Mouse (Mus musculus) kidney, embryonic 15.5 days (tissue): ENCODE measurements around the gene Tcf19. TPM values are rescaled to one million over a fixed set of nuclear protein-coding genes. Genes with fewer than 3 reads are reported as not detected.

Source experiments
- ATAC-seq: fragments of 200-750 bp; cut with Nextera tagmentation; replicated peaks from 2 replicates; pipeline ENCODE4 v1.8.0; 2017; ENCODE audit warnings: moderate TSS enrichment; ENCODE audit not compliant: low FRiP score
- H3K27ac ChIP-seq: fragments of 300-500 bp; sonication (generic); 2 replicates; pipeline ENCODE4 v1.5.1; 2015; ENCODE audit warnings: mild to moderate bottlenecking, inconsistent platforms
- H3K27me3 ChIP-seq: fragments of 300-500 bp; sonication (generic); 2 replicates; pipeline ENCODE4 v1.6.1; 2015; ENCODE audit warnings: inconsistent platforms
- H3K36me3 ChIP-seq: fragments of 300-500 bp; sonication (generic); 2 replicates; pipeline ENCODE4 v1.6.1; 2015; ENCODE audit warnings: inconsistent platforms
- H3K4me1 ChIP-seq: fragments of 300-500 bp; sonication (generic); 2 replicates; pipeline ENCODE4 v1.6.1; 2015; ENCODE audit warnings: inconsistent platforms
- H3K4me2 ChIP-seq: fragments of 300-500 bp; sonication (generic); 2 replicates; pipeline ENCODE4 v1.6.1; 2015; ENCODE audit warnings: moderate library complexity, mild to moderate bottlenecking, inconsistent platforms
- H3K4me3 ChIP-seq: fragments of 300-500 bp; sonication (generic); replicated peaks from 2 replicates; pipeline ENCODE4 v1.5.1; 2015; ENCODE audit warnings: mild to moderate bottlenecking, inconsistent platforms
- H3K9ac ChIP-seq: fragments of 300-500 bp; sonication (generic); 2 replicates; pipeline ENCODE4 v1.6.1; 2015; ENCODE audit warnings: mild to moderate bottlenecking, inconsistent platforms
- H3K9me3 ChIP-seq: fragments of 300-500 bp; sonication (generic); replicated peaks from 2 replicates; pipeline ENCODE4 v1.6.1; 2016; ENCODE audit warnings: inconsistent platforms
- WGBS: fragments of 180-500 bp; shearing (Covaris S2); methylation state at CpG from one replicate; pipeline ENCODE4 v1.1.7; 2015; ENCODE audit warnings: mixed read lengths; 5-methylcytosine and 5-hydroxymethylcytosine counted together
- polyA plus RNA-seq: library from polyadenylated mRNA; unstranded; fragments of >200 nt; fragmentation: Nextera tagmentation; extraction: Ambion mirVana; gene quantifications from 2 replicates; pipeline ENCODE4 v1.2.1, GENCODE M21; 2015

The Tcf19 gene
- 69.5 and 71.7 TPM in 2 replicates for polyA plus RNA-seq

DNA sequence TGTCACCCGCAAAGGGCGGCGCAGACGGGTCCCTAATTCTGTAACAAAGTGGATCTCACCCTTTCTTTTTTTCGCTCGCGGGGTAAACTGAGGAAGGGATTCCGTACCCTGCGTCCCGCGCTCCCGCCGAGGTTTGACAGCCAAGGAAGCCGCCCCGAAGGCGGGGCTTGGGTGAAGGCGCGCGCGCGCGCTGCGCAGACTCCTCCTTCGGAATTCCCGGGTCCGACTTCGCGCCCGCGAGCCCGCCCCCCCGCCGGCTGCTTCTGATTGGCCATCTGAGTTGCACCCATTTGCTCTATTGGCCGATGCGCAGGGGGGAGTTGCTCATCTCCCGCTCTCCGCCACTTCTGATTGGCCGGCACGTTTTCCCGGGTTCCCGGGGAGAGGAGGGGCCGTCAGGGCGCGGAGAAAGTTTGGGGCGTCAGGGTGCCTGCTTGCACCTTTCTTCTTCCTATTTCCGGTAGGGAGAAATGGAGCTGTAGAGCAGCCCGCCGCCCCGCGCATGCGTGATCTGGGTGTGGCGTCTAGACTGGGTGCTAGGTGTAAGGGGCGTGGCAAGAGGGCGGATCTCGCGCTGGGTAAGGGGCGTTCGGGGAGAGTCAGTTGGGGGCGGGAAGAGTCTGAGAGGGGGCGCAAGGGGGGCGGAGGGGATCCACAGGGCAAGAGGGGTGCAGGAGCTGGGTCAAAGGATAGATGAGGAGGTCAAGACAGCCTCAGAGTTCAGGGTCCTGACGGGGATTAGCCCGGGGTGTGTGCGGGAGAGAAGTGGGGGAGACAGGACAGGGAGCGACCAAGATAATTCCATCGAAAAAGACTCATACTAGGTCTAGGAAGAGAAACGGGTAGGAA, at the start of gene Tcf19, which contains the start of gene Cchcr1:
Gene Tcf19 (minus strand): TSS at position 173 of the 849 bp plus-strand sequence.
Gene Cchcr1 (plus strand): TSS at position 449 of the 849 bp plus-strand sequence.
- peaks cover 26% of the 10 kb centered on the region for H3K36me3 ChIP-seq
- H3K4me1 ChIP-seq: peaks cover 34% of the 10 kb centered on the region
- H3K4me2 ChIP-seq: peak within 1 kb of the TSS; percentile 88
- peak within 1 kb of the TSS; percentile 62 for H3K9ac ChIP-seq
- no peaks in the 10 kb centered on the region for H3K27me3 ChIP-seq
- peak within 1 kb of the TSS; percentile 73 for H3K27ac ChIP-seq
- H3K4me3 ChIP-seq: peak within 1 kb of the TSS; percentile 68
- under 1% methylated on average over 67 of the region's 67 CpGs for WGBS
- H3K9me3 ChIP-seq: no peaks in the 10 kb centered on the region
- peak; percentile 96 for ATAC-seq

DNA sequence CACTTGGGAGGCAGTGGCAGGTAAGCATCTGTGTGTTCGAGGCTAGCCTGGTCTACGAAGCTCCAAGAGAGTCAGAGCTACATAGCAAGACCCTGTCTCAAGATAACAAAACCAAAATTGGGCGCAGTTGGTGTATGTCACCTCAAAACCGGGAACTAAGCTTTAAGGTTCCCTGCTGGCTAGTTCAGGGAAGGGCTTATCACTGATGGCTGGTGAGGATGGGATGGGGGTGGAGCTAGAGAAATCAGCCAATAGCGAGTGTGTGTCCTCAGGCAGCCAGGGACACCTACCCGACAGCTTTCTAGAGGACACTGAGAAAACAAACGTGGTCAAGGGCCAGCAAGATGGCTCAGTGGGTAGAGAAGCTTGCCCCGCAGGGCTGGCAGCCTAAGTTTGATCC, 41.6 kb upstream of the Tcf19 start:
- Histone ChIP-seq H3K27me3 (no peaks in the 10 kb centered on the region), H3K4me1 (peaks cover 4% of the 10 kb centered on the region; the same call in 1 of the 2 replicates), H3K9me3 (no peaks in the 10 kb centered on the region), H3K4me3 (no peak overlapping the region), H3K36me3 (no peaks in the 10 kb centered on the region), H3K9ac (no peak overlapping the region), H3K4me2 (no peak overlapping the region), H3K27ac (no peak overlapping the region)
- ATAC-seq: no peak
- 59% methylated on average over 8 of the region's 8 CpGs for WGBS

DNA sequence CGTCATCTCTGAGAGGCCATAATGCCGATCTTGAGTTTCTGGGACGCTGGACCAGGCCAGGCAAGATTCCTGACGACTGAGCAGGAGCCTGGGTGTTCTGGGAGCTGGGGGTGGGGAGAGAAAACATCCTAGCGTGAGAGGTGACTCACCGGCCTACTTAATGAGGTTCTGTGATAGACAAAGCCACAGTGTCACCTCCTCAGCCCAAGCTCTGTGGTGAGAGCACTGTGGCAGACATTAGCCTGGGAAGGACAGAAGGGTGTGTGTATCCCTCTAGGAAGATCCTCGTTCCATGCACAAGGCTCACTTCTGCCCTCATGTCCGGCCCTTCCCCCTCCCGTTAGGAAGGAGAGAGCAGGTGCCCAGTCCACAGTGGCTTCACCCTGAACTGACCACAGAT, 40.7 kb upstream of the Tcf19 start:
- ATAC-seq: no peak
- WGBS: 71% methylated on average over 9 of the region's 9 CpGs
- Histone ChIP-seq H3K27me3 (no peaks in the 10 kb centered on the region), H3K36me3 (no peaks in the 10 kb centered on the region), H3K4me1 (peaks cover 4% of the 10 kb centered on the region; the same call in 1 of the 2 replicates), H3K9ac (no peak overlapping the region), H3K9me3 (no peaks in the 10 kb centered on the region), H3K4me3 (no peak overlapping the region), H3K27ac (no peak overlapping the region), H3K4me2 (no peak overlapping the region)

DNA sequence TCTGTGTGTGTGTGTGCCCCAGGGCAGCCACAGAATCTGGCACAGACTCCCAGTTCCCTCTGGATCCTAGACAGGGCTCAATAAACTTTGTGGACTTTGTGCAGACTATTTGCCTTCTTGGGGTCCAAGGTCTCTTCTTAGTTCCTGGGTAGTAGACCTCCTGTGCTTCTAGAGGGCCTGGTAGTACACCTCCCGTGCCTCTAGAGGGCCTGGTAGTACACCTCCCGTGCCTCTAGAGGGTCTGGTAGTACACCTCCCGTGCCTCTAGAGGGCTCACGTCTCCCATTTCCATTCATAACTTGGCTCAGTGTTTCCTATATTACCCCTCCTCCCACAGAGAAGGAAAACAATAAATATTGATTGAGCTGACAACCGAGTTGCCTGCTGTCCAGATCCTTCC, 40.2 kb upstream of the Tcf19 start:
- H3K36me3 ChIP-seq: no peaks in the 10 kb centered on the region
- no peak for ATAC-seq
- no peak overlapping the region for H3K4me2 ChIP-seq
- H3K27me3 ChIP-seq: no peaks in the 10 kb centered on the region
- no peaks in the 10 kb centered on the region for H3K9me3 ChIP-seq
- 25% methylated on average over 5 of the region's 5 CpGs for WGBS
- no peak overlapping the region for H3K9ac ChIP-seq
- no peak overlapping the region for H3K4me3 ChIP-seq
- H3K27ac ChIP-seq: no peak overlapping the region
- peaks cover 4% of the 10 kb centered on the region; the same call in 1 of the 2 replicates for H3K4me1 ChIP-seq

DNA sequence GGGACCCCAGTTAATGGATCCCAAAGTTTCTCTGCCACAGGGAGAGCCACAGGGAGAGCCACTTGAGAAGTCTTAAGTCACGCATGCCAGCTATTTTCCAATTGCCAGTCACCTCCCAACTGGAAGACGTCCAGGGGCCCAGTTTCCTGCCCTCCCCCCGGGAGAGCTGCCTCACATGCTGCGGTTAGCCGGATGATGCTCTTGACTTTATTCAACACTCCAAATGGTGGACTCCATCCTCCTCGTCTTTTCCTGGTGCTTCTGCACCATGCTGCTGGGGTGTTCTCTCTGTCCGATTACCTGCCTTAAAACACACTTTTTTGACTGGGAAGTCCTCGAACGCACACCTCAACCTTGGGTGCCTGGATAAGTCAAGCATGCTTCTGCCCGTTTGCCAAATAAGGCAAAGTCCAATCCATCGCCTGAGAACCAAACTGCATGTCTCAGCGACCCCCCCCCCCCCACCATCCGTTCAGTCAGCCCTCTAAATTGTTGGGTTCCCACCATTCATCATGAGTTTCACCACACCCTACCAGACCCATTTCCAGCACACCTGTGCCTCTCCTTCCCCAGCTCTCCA, 39.7 kb upstream of the Tcf19 start:
- Histone ChIP-seq H3K36me3 (no peaks in the 10 kb centered on the region), H3K9me3 (no peaks in the 10 kb centered on the region), H3K9ac (no peak overlapping the region), H3K4me2 (no peak overlapping the region), H3K4me3 (no peak overlapping the region), H3K4me1 (peaks cover 4% of the 10 kb centered on the region; the same call in 1 of the 2 replicates), H3K27me3 (no peaks in the 10 kb centered on the region), H3K27ac (no peak overlapping the region)
- WGBS: 89% methylated on average over 13 of the region's 13 CpGs
- ATAC-seq: no peak

- Histone ChIP-seq H3K4me3 (no peak overlapping the region), H3K4me2 (no peak overlapping the region), H3K27ac (no peak overlapping the region), H3K9ac (no peak overlapping the region), H3K4me1 (peaks cover 4% of the 10 kb centered on the region; the same call in 1 of the 2 replicates), H3K27me3 (no peaks in the 10 kb centered on the region), H3K9me3 (no peaks in the 10 kb centered on the region), H3K36me3 (no peaks in the 10 kb centered on the region)
- 94% methylated on average over 18 of the region's 18 CpGs for WGBS
- no peak for ATAC-seq
These were observed 38.3 kb upstream of the Tcf19 start for GRCm38 (mm10) chr17:35554761-35555397.

GRCm38 (mm10) chr17:35554321-35554720, 37.7 kb upstream of the Tcf19 start:
- H3K9me3 ChIP-seq: no peaks in the 10 kb centered on the region
- H3K27me3 ChIP-seq: no peaks in the 10 kb centered on the region
- 82% methylated on average over 5 of the region's 5 CpGs for WGBS
- no peak overlapping the region for H3K27ac ChIP-seq
- H3K36me3 ChIP-seq: no peaks in the 10 kb centered on the region
- no peak overlapping the region for H3K4me3 ChIP-seq
- no peak overlapping the region for H3K9ac ChIP-seq
- H3K4me1 ChIP-seq: peaks cover 9% of the 10 kb centered on the region
- no peak overlapping the region for H3K4me2 ChIP-seq
- no peak for ATAC-seq

DNA sequence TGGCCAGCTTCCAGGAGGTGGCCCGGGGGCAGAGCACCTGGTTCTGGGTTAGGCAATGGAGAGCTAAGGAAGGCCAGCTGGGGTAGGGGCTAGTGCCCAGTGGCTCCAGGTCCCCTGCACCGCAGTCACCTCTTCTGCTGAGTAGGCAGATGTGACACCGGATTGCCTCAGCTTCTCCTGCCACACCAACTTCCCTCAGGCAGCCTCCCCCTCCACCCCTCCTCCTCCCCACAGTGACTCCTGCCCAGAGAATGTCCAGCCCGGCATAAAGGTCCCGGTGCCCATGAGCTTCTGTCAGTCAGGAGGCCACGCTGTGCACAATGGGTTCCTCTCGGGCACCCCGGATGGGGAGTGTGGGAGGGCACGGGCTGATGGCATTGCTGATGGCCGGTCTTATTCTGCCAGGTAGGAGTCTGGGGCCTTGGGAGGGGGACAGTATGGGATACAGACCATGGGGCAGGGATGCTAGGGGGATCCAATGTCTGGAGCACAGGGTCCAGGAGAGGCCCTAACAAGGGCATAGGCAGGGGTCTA, 35.3 kb upstream of the Tcf19 start, which contains the start of gene Cdsn:
Gene Cdsn (plus strand): TSS at position 248 of the 534 bp plus-strand sequence.
- no peak within 1 kb of the TSS for H3K27ac ChIP-seq
- no peak within 1 kb of the TSS for H3K4me2 ChIP-seq
- peaks cover 9% of the 10 kb centered on the region; the same call in 1 of the 2 replicates for H3K4me1 ChIP-seq
- H3K4me3 ChIP-seq: no peak within 1 kb of the TSS
- no peaks in the 10 kb centered on the region for H3K9me3 ChIP-seq
- no peaks in the 10 kb centered on the region for H3K36me3 ChIP-seq
- H3K27me3 ChIP-seq: no peaks in the 10 kb centered on the region
- ATAC-seq: no peak
- WGBS: 72% methylated on average over 10 of the region's 10 CpGs
- H3K9ac ChIP-seq: no peak within 1 kb of the TSS

GRCm38 (mm10) chr17:35550871-35551270, 34.2 kb upstream of the Tcf19 start:
- H3K27ac ChIP-seq: no peak overlapping the region
- peaks cover 14% of the 10 kb centered on the region; the same call in 1 of the 2 replicates for H3K4me1 ChIP-seq
- H3K27me3 ChIP-seq: no peaks in the 10 kb centered on the region
- no peak overlapping the region for H3K9ac ChIP-seq
- WGBS: 28% methylated on average over 8 of the region's 8 CpGs
- H3K9me3 ChIP-seq: no peaks in the 10 kb centered on the region
- no peak overlapping the region for H3K4me2 ChIP-seq
- ATAC-seq: 0 out of 2 replicates have a peak, but pooled peaks have one; percentile 35
- no peak overlapping the region for H3K4me3 ChIP-seq
- H3K36me3 ChIP-seq: no peaks in the 10 kb centered on the region

DNA sequence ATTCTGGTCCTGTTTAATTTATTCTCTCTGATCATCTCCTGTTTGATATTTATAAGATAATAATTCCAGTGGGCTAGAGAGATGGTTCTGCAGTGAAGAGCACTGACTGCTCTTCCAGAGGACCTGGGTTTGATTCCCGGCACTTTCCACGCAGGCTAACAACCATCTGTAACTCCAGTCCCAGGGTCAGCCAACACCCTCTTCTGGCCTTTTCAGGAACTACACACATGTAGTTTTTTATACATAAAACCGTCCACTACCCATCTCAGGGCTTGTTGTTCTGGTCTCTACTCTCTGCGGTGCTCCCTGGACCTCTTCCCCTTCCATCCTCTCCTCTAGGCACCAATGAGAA, 33.5 kb upstream of the Tcf19 start:
- Histone ChIP-seq H3K9me3 (no peaks in the 10 kb centered on the region), H3K4me3 (no peak overlapping the region), H3K27ac (peak overlapping the region; percentile 75), H3K36me3 (no peaks in the 10 kb centered on the region), H3K4me2 (0 out of 2 replicates have a peak overlapping the region, but pooled peaks have one; percentile 7), H3K27me3 (no peaks in the 10 kb centered on the region), H3K9ac (no peak overlapping the region), H3K4me1 (peaks cover 14% of the 10 kb centered on the region; the same call in 1 of the 2 replicates)
- WGBS: 90% methylated on average over 4 of the region's 4 CpGs
- no peak for ATAC-seq

- Histone ChIP-seq H3K36me3 (no peaks in the 10 kb centered on the region), H3K9ac (no peak overlapping the region), H3K4me2 (0 out of 2 replicates have a peak overlapping the region, but pooled peaks have one; percentile 7), H3K27ac (peak overlapping the region; percentile 75), H3K4me1 (peaks cover 14% of the 10 kb centered on the region; the same call in 1 of the 2 replicates), H3K4me3 (no peak overlapping the region), H3K9me3 (no peaks in the 10 kb centered on the region), H3K27me3 (no peaks in the 10 kb centered on the region)
- WGBS: 41% methylated on average over 15 of the region's 15 CpGs
- peak; percentile 17; the same call in 1 of the 2 replicates for ATAC-seq
These were observed 33.0 kb upstream of the Tcf19 start for GRCm38 (mm10) chr17:35549437-35550142.
